Mouse (Mus musculus) heart, embryonic 16.5 days (tissue): ENCODE data around the gene Arhgap15. TPM values are rescaled to one million over a fixed set of nuclear protein-coding genes. Genes with fewer than 3 reads are reported as not detected.

Experiments
- ATAC-seq: fragments of 200-750 bp; cut with Nextera tagmentation; replicated peaks from 2 replicates; pipeline ENCODE4 v1.8.0; 2017; ENCODE audit warnings: moderate number of reproducible peaks; ENCODE audit not compliant: insufficient read depth, low FRiP score; ENCODE audit errors: extremely low read depth
- H3K27ac ChIP-seq: fragments of 300-500 bp; sonication (generic); 2 replicates; pipeline ENCODE4 v1.5.1; 2014; ENCODE audit warnings: mild to moderate bottlenecking, low read length, control low read depth, moderate library complexity
- H3K27me3 ChIP-seq: fragments of 300-500 bp; sonication (generic); 2 replicates; pipeline ENCODE4 v1.6.1; 2014; ENCODE audit warnings: low read length, mixed read lengths; ENCODE audit not compliant: control insufficient read depth, insufficient read depth
- H3K36me3 ChIP-seq: fragments of 300-500 bp; sonication (generic); 2 replicates; pipeline ENCODE4 v1.6.1; 2014; ENCODE audit not compliant: control insufficient read depth, insufficient read depth
- H3K4me1 ChIP-seq: fragments of 300-500 bp; sonication (generic); 2 replicates; pipeline ENCODE4 v1.6.1; 2014; ENCODE audit warnings: low read length, mixed read lengths; ENCODE audit not compliant: control insufficient read depth, insufficient read depth
- H3K4me2 ChIP-seq: fragments of 300-500 bp; sonication (generic); 2 replicates; pipeline ENCODE4 v1.6.1; 2014; ENCODE audit warnings: low read depth, mild to moderate bottlenecking, control low read depth, low read length
- H3K4me3 ChIP-seq: fragments of 300-500 bp; sonication (generic); 2 replicates; pipeline ENCODE4 v1.5.1; 2014; ENCODE audit warnings: mild to moderate bottlenecking, control low read depth, low read length
- H3K9ac ChIP-seq: fragments of 300-500 bp; sonication (generic); 2 replicates; pipeline ENCODE4 v1.6.1; 2014; ENCODE audit warnings: low read length, control low read depth
- H3K9me3 ChIP-seq: fragments of 300-500 bp; sonication (generic); replicated peaks from 2 replicates; pipeline ENCODE4 v1.6.1; 2016; ENCODE audit warnings: low read length; ENCODE audit not compliant: control insufficient read depth
- WGBS: fragments of 180-500 bp; shearing (Covaris S2); extraction: QIAGEN DNeasy Blood & Tissue Kit; methylation state at CpG from one replicate; pipeline ENCODE4 v1.1.7; 2014; 5-methylcytosine and 5-hydroxymethylcytosine counted together
- polyA plus RNA-seq: library from polyadenylated mRNA; unstranded; fragments of >200 nt; fragmentation: Nextera tagmentation; extraction: Ambion mirVana; gene quantifications from 2 replicates; pipeline ENCODE4 v1.2.1, GENCODE M21; 2015

Gene Arhgap15
- polyA plus RNA-seq, 1 experiment from 2014 or later = 7.2 TPM

DNA sequence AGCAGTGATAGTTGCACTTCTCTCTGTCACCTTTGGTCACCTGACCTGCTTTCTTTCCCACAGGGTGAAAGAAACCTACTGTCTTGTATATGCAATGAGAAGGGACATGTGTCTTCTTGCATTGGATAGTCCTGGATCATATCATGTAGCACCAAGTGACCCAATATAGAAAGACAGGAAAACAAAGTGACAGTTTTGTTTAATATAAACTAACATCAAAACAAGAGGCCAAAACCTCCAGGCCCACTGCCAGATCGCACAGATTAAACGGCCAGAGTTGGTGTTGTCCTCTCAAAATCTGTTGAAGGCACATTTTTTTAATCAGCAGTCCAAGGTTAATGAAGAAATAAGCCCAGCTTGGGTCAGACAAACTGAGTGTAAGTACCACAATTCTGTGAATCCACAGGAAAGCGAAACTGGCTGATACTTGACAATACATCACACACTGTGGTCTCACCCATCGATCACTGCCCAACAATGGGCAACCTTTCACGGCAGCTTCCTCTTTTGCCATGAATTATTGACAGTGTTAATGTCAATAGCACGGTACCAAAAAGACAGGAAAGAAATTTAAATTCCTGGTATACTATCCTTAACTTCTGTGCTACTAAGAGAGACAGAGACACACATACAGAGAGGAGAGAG is 41.5 kb downstream of the Arhgap15 start:
- 65% methylated on average over 6 of the region's 6 CpGs for WGBS
- Histone ChIP-seq H3K36me3 (no peaks in the 10 kb centered on the region), H3K4me1 (no peaks in the 10 kb centered on the region), H3K9ac (no peak overlapping the region), H3K4me3 (no peak overlapping the region), H3K27ac (no peak overlapping the region), H3K9me3 (no peaks in the 10 kb centered on the region), H3K4me2 (no peak overlapping the region), H3K27me3 (no peaks in the 10 kb centered on the region)
- ATAC-seq = no peak

DNA sequence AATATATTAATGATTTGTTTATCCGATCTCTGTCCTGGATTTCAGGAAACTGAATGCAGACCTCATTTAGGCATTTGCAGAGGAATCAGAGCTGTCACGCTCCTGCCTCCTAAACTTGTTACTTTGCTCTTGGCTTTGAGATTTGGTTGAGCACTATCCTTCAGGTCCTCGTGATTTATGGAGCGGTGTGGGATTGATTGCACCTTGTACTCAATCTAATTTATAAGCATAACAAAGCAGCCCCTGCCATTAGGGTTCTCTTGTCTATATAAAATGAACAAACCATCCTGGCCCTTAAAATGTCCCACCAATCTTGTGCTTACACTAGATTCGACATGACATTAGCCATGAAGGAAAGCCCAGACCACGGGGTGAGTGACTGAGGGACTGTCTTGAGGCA is 43.0 kb downstream of the Arhgap15 start:
- no peaks in the 10 kb centered on the region for H3K9me3 ChIP-seq
- no peak for ATAC-seq
- no peak overlapping the region for H3K27ac ChIP-seq
- H3K4me1 ChIP-seq = no peaks in the 10 kb centered on the region
- no peak overlapping the region for H3K4me2 ChIP-seq
- no peaks in the 10 kb centered on the region for H3K27me3 ChIP-seq
- H3K4me3 ChIP-seq = no peak overlapping the region
- no peak overlapping the region for H3K9ac ChIP-seq
- H3K36me3 ChIP-seq = no peaks in the 10 kb centered on the region
- WGBS = 67% methylated on average over 6 of the region's 6 CpGs

DNA sequence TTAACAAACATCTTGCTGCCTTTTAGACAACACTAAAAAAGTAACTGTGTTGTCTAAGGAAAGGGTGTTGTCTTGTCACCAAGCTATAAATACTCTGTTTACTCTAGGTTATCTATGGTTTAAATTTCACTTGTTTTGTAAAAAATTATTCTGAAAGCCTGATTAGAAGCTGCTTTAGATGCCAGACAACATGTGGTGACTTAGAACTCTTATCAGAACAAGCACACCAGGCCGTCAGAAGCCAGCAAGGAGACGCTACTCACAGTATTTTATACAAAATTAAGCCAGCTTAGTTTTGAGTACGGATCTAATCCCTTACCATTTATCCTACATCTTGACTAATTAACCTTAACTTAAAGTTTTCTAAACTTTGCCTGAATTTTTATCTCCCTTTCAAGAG is 44.5 kb downstream of the Arhgap15 start:
- Histone ChIP-seq H3K36me3 (no peaks in the 10 kb centered on the region), H3K27ac (no peak overlapping the region), H3K27me3 (no peaks in the 10 kb centered on the region), H3K9ac (no peak overlapping the region), H3K9me3 (no peaks in the 10 kb centered on the region), H3K4me1 (no peaks in the 10 kb centered on the region), H3K4me2 (no peak overlapping the region), H3K4me3 (no peak overlapping the region)
- WGBS = 47% methylated on average over 3 of the region's 3 CpGs
- ATAC-seq = no peak

DNA sequence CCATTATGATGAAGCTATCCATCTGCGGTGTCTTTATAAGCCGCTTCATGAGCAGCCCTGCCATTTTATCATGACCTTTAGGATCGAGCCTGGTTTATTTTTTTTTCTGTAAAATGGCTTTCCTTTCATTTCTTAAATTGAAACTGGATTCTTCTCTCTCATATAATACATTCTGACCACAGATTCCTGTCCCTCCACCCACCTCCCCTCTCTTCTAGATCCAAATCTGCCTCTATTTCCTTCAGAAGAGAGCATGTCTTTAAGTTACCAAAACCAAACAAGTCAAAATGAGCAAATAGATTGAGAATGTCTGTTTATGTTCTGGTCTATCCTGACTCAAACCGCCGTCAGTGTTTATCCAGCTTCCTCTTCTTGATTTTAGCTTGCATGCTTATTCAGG is 46.1 kb downstream of the Arhgap15 start:
- WGBS = 83% methylated on average over 5 of the region's 5 CpGs

DNA sequence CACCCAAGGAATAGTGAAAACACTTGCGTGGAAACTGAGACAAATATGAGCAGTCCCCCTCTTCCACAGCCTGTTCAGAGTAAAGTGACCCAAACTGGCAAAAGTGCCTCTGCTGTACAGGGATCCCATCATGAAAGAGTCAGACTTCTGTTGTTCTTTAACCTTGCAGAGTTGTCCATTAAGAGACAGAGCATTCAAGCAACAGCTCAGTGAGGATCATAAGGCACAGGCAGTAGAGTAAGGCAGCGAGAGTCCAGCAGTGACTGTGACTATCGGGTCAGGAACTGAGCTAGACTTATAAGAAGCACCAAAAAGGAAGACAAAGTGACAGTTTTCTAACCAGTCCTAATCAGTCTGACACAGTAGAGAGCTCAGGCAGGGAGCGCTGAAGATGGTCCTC is 47.8 kb downstream of the Arhgap15 start:
- Histone ChIP-seq H3K9me3 (no peaks in the 10 kb centered on the region), H3K4me3 (no peak overlapping the region), H3K9ac (no peak overlapping the region), H3K4me1 (no peaks in the 10 kb centered on the region), H3K27me3 (no peaks in the 10 kb centered on the region), H3K36me3 (no peaks in the 10 kb centered on the region), H3K4me2 (no peak overlapping the region), H3K27ac (no peak overlapping the region)
- no peak for ATAC-seq
- WGBS = 86% methylated on average over 4 of the region's 4 CpGs

More for the DNA sequence above, 46.1 kb downstream of the Arhgap15 start:
- no peaks in the 10 kb centered on the region for H3K27me3 ChIP-seq
- no peaks in the 10 kb centered on the region for H3K9me3 ChIP-seq
- ATAC-seq = no peak
- H3K4me2 ChIP-seq = no peak overlapping the region
- H3K4me1 ChIP-seq = no peaks in the 10 kb centered on the region
- no peak overlapping the region for H3K9ac ChIP-seq
- H3K36me3 ChIP-seq = no peaks in the 10 kb centered on the region
- H3K4me3 ChIP-seq = no peak overlapping the region
- H3K27ac ChIP-seq = no peak overlapping the region

DNA sequence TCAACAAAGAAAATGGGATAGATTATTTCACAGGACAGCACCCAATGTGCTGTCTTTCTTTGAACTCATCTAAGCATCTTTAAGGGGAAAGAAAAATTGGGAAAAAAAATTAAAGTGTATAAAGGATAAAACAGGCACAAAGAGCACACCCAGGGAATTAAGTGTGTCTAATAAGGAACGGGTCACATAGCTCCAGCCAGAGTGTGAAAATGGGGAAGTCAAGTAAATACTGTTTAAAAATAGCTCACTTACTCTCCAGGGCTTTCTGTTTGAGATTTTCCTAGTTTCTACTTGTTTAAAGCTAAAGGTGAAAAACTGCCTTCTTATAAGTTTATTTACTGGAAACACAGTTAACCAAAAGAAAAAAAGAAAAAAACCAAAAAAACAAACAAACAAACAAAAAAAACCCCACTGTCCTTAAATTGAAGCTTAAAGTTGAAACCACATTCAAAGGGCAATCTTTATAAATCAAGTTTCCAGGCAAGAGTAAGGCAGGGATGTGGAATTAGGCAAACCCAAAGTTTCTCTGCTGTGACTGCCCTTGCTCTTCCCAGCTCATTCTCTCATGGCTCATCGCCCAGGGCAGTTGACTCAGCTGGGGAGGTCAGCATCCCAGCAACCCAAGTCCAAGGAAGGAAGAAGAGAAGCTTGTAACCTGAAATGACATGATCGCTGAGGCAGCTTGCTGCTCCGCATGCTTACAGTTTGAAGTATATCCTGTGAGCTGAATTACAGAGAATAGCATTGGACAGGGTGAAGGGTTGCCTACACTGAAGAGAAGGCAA is 57.5 kb downstream of the Arhgap15 start:
- Histone ChIP-seq H3K36me3 (no peaks in the 10 kb centered on the region), H3K4me2 (no peak overlapping the region), H3K9ac (no peak overlapping the region), H3K27me3 (no peaks in the 10 kb centered on the region), H3K4me3 (no peak overlapping the region), H3K9me3 (no peaks in the 10 kb centered on the region), H3K4me1 (no peaks in the 10 kb centered on the region), H3K27ac (no peak overlapping the region)
- no peak for ATAC-seq
- WGBS = 74% methylated on average over 4 of the region's 4 CpGs

DNA sequence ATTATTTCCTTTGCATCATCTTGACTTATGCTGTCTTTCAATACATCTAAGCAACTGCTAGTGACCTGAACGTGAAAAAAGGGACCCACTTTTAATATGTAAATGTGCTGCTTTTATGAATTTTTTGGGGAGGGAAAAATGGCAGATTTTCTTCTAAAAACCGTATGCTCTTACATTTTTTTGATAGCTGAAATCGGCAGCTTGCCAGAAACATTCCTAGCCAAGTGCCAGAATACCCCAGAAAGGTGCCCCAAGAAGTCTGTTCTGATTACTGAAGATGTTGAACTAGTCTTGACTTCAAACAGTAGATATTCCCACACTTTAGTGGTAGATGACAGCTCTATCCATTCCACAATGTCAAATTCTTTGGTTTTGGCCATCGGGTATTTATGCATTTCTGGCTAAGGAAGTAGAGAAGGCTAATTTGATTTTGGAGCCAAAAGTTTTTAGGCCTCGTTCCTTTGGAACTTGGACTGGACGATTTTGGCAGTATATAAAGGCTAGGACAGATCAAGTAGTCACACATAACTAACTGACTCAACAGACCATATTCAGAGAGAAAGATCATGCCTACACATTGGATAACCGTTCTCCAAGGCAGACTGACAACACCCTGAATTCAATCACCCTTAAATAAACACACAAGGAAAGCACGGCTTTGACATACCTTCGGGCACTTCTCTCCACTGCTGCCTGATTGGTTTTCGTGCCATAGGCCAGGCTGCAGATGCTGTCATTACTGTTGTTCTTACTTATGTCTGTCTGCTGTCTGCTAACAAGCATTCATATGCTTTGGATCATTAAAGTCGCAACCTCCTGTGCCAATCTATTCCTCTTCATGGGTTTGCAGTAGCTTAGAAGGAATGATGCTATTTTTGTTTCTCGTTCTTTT is 67.5 kb downstream of the Arhgap15 start:
- Histone ChIP-seq H3K36me3 (no peaks in the 10 kb centered on the region), H3K9me3 (no peaks in the 10 kb centered on the region), H3K4me3 (no peak overlapping the region), H3K4me1 (no peaks in the 10 kb centered on the region), H3K27me3 (no peaks in the 10 kb centered on the region), H3K9ac (no peak overlapping the region), H3K27ac (no peak overlapping the region), H3K4me2 (no peak overlapping the region)
- no peak for ATAC-seq
- 68% methylated on average over 12 of the region's 12 CpGs for WGBS

DNA sequence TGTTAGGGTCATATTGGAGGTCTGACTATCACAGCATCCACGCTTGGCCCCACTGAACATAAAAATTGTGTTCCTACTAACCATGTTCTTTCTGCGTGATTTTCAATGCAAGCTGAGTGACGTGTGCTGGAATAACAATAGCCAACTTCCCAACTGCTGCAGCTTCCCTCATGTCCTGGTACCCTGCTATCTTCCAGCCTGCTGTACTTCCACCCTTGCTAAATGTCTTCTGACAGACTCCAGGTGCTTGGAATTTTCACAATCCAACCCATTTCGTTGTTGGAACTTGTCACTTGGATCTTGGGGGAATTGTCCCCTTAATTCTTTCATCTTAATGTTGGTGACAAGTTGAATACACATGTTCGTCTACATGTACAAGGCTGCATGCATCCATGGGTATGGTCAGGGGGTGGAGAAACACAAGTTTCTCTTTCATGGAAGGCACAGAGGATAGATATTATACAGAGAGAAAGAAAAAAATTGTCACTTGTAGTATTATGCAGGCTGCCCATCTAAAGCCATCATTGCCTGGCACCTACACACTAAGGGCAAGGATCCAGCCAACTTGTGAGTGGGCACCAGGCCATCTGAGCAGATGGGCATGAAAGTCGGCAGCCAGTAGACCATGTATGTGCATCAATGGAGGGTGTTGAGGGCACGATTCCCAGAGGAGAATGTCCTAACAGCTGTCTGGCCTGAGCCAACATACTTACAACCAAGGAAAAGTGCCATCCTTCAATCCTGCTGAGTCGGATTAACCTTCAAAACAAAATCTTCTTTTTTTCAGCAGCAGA is 68.4 kb downstream of the Arhgap15 start:
- Histone ChIP-seq H3K36me3 (no peaks in the 10 kb centered on the region), H3K27me3 (no peaks in the 10 kb centered on the region), H3K9ac (no peak overlapping the region), H3K4me3 (no peak overlapping the region), H3K4me1 (no peaks in the 10 kb centered on the region), H3K27ac (no peak overlapping the region), H3K4me2 (no peak overlapping the region), H3K9me3 (no peaks in the 10 kb centered on the region)
- ATAC-seq = no peak
- 76% methylated on average over 8 of the region's 8 CpGs for WGBS
